Mouse (Mus musculus) kidney, postnatal 0 days (tissue): ENCODE results near the gene Mmrn2. TPM values are rescaled to one million over a fixed set of nuclear protein-coding genes. Genes with fewer than 3 reads are reported as not detected.
A peak's percentile ranks its signal among the peaks of the same experiment; 100 is the strongest.

Experiments
- ATAC-seq: fragments of 200-750 bp; cut with Nextera tagmentation; replicated peaks from 2 replicates; pipeline ENCODE4 v1.8.0; 2017; ENCODE audit warnings: low read depth, moderate number of reproducible peaks, moderate TSS enrichment, moderate library complexity; ENCODE audit not compliant: low FRiP score
- DNase-seq: peaks from one replicate; pipeline ENCODE4 v3.0.0-alpha.2; 2016; ENCODE audit warnings: low spot score
- H3K27ac ChIP-seq: fragments of 300-500 bp; sonication (generic); 2 replicates; pipeline ENCODE4 v1.5.1; 2014; ENCODE audit warnings: mild to moderate bottlenecking
- H3K27me3 ChIP-seq: fragments of 300-500 bp; sonication (generic); 2 replicates; pipeline ENCODE4 v1.6.1; 2014; ENCODE audit warnings: low read length, mixed read lengths; ENCODE audit not compliant: insufficient read depth
- H3K36me3 ChIP-seq: fragments of 300-500 bp; sonication (generic); 2 replicates; pipeline ENCODE4 v1.6.1; 2014; ENCODE audit warnings: low read length, mixed read lengths; ENCODE audit not compliant: insufficient read depth
- H3K4me1 ChIP-seq: fragments of 300-500 bp; sonication (generic); replicated peaks from 2 replicates; pipeline ENCODE4 v1.6.1; 2014; ENCODE audit warnings: antibody characterized with exemption, low read length, mixed read lengths; ENCODE audit not compliant: insufficient read depth
- H3K4me2 ChIP-seq: fragments of 300-500 bp; sonication (generic); 2 replicates; pipeline ENCODE4 v1.6.1; 2014; ENCODE audit warnings: mild to moderate bottlenecking, low read length, moderate library complexity, mixed read lengths
- H3K4me3 ChIP-seq: fragments of 300-500 bp; sonication (generic); replicated peaks from 2 replicates; pipeline ENCODE4 v1.5.1; 2014; ENCODE audit warnings: low read depth, low read length
- H3K9ac ChIP-seq: fragments of 300-500 bp; sonication (generic); 2 replicates; pipeline ENCODE4 v1.6.1; 2014; ENCODE audit warnings: low read depth, low read length
- H3K9me3 ChIP-seq: fragments of 300-500 bp; sonication (generic); replicated peaks from 2 replicates; pipeline ENCODE4 v1.6.1; 2016; ENCODE audit warnings: low read length, inconsistent platforms, mixed read lengths
- CTCF ChIP-seq: IDR thresholded peaks from 2 replicates; pipeline ENCODE4 v1.5.1; 2016; ENCODE audit warnings: antibody characterized with exemption, low read depth, mild to moderate bottlenecking, moderate library complexity
- WGBS: fragments of 180-500 bp; shearing (Covaris S2); extraction: QIAGEN DNeasy Blood & Tissue Kit; methylation state at CpG from one replicate; pipeline ENCODE4 v1.1.7; 2014; 5-methylcytosine and 5-hydroxymethylcytosine counted together
- polyA plus RNA-seq: library from polyadenylated mRNA; unstranded; fragments of >200 nt; fragmentation: Nextera tagmentation; extraction: Ambion mirVana; gene quantifications from 2 replicates; pipeline ENCODE4 v1.2.1, GENCODE M21; 2015

Gene Mmrn2
- polyA plus RNA-seq, 1 experiment from 2014 or later: 16.2 TPM

GRCm38 (mm10) chr14:34375941-34376340, 676 bp downstream of the Mmrn2 start:
- H3K9ac ChIP-seq: peak overlapping the region; percentile 27; the same call in 1 of the 2 replicates
- DNase-seq (no peak), ATAC-seq (no peak)
- H3K4me2 ChIP-seq: peak overlapping the region; percentile 49
- peak; percentile 28; the same call in 1 of the 2 replicates for TF ChIP-seq CTCF
- no peaks in the 10 kb centered on the region for H3K9me3 ChIP-seq
- H3K36me3 ChIP-seq: no peaks in the 10 kb centered on the region
- no peaks in the 10 kb centered on the region for H3K27me3 ChIP-seq
- H3K27ac ChIP-seq: peak overlapping the region; percentile 25; the same call in 1 of the 2 replicates
- H3K4me3 ChIP-seq: peak overlapping the region; percentile 21
- WGBS: 83% methylated on average over 5 of the region's 5 CpGs
- peaks cover 11% of the 10 kb centered on the region for H3K4me1 ChIP-seq

DNA sequence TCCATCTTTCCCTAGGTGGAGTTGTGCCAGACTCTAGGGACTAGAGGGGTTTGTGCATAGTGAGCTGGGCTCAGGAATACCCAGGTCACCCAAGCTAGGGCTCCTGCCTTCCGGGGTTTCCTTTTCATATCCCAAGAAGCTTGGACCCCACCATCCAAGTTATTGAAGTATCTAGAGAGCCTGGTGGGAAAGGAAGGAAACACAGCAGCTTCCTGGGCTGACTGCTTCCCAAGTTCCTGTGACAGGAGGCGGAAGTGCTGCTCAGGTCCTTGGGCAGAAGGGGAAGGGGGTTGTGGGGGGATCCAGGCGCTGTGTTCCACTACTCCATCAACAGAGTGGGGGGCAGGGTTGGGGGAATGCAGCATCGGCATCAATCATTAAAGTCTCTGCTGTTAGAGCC, 1.9 kb downstream of the Mmrn2 start:
- WGBS: 57% methylated on average over 4 of the region's 4 CpGs
- ATAC-seq (no peak), DNase-seq (no peak)
- no peak for TF ChIP-seq CTCF
- Histone ChIP-seq H3K9ac (0 out of 2 replicates have a peak overlapping the region, but pooled peaks have one; percentile 4), H3K36me3 (no peaks in the 10 kb centered on the region), H3K9me3 (no peaks in the 10 kb centered on the region), H3K4me1 (peaks cover 11% of the 10 kb centered on the region), H3K27me3 (no peaks in the 10 kb centered on the region), H3K27ac (peak overlapping the region; percentile 57), H3K4me2 (peak overlapping the region; percentile 49), H3K4me3 (no peak overlapping the region)

GRCm38 (mm10) chr14:34378560-34379331, 3.5 kb downstream of the Mmrn2 start:
- Histone ChIP-seq H3K4me3 (no peak overlapping the region), H3K27ac (peak overlapping the region; percentile 81), H3K4me1 (peaks cover 11% of the 10 kb centered on the region), H3K27me3 (no peaks in the 10 kb centered on the region), H3K9ac (peak overlapping the region; percentile 31; the same call in 1 of the 2 replicates), H3K36me3 (no peaks in the 10 kb centered on the region), H3K4me2 (peak overlapping the region; percentile 31), H3K9me3 (no peaks in the 10 kb centered on the region)
- ATAC-seq (peak; percentile 80), DNase-seq (peak; percentile 92)
- WGBS: 5% methylated on average over 11 of the region's 11 CpGs
- 0 out of 2 replicates have a peak, but pooled peaks have one; percentile 8 for TF ChIP-seq CTCF

DNA sequence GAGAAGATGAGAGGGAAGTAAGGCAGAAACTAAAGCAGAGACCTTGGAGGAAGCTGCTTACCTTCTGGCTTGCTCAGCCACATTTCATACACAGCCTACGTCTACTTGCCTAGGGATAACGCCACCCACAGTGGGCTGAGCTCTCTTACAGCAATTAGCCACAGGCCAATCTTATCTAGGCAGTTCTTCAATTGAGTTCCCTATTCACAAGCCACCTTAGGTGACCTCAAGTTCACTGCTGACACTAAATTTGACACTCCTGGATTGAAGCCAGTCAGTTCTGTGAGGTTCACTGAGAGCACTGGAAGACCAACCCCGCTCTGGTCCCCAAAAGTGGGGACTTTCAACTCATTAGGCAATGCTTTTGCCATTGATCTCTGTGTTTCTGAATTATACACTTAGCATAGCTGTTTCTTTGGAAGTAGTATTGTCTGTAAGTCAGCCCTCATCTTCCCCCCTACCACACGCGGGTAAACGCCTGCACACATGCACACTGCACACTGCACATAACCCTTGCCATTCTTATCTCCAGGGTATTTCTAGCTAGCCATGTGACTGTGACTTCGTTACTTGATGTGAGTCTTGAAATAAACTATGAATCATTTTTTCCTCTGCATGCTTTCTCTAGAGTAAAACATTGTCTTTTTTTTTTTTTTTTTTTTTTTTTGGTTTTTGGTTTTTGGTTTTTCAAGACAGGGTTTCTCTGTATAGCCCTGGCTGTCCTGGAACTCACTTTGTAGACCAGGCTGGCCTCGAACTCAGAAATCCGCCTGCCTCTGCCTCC, 7.8 kb downstream of the Mmrn2 start:
- Histone ChIP-seq H3K27ac (no peak overlapping the region), H3K4me2 (no peak overlapping the region), H3K4me3 (no peak overlapping the region), H3K36me3 (no peaks in the 10 kb centered on the region), H3K4me1 (peaks cover 3% of the 10 kb centered on the region; the same call in 1 of the 2 replicates), H3K27me3 (no peaks in the 10 kb centered on the region), H3K9ac (no peak overlapping the region), H3K9me3 (no peaks in the 10 kb centered on the region)
- ATAC-seq (no peak), DNase-seq (no peak)
- 97% methylated on average over 9 of the region's 9 CpGs for WGBS
- no peak for TF ChIP-seq CTCF

- no peak for TF ChIP-seq CTCF
- no peak overlapping the region for H3K27ac ChIP-seq
- H3K4me3 ChIP-seq: no peak overlapping the region
- no peak overlapping the region for H3K9ac ChIP-seq
- 0 out of 2 replicates have a peak, but pooled peaks cover 3% of the 10 kb centered on the region for H3K4me1 ChIP-seq
- DNase-seq: no peak
- no peaks in the 10 kb centered on the region for H3K9me3 ChIP-seq
- no peaks in the 10 kb centered on the region for H3K27me3 ChIP-seq
- no peak for ATAC-seq
- H3K36me3 ChIP-seq: 0 out of 2 replicates have a peak, but pooled peaks cover 4% of the 10 kb centered on the region
- no peak overlapping the region for H3K4me2 ChIP-seq
- WGBS: 66% methylated on average over 4 of the region's 4 CpGs
These were observed 18.0 kb downstream of the Mmrn2 start for GRCm38 (mm10) chr14:34393295-34393694.

GRCm38 (mm10) chr14:34397871-34398270, 22.6 kb downstream of the Mmrn2 start:
- Histone ChIP-seq H3K27me3 (no peaks in the 10 kb centered on the region), H3K4me1 (0 out of 2 replicates have a peak, but pooled peaks cover 3% of the 10 kb centered on the region), H3K9me3 (no peaks in the 10 kb centered on the region), H3K27ac (no peak overlapping the region), H3K9ac (no peak overlapping the region), H3K4me2 (no peak overlapping the region), H3K36me3 (0 out of 2 replicates have a peak, but pooled peaks cover 6% of the 10 kb centered on the region), H3K4me3 (no peak overlapping the region)
- no peak for DNase-seq
- WGBS: 92% methylated on average over 5 of the region's 5 CpGs
- ATAC-seq: no peak
- no peak for TF ChIP-seq CTCF
